Mouse (Mus musculus): ENCODE data around the gene Hif1an.

GRCm38 (mm10) chr19:44545321-44546041, 17.2 kb upstream of the Hif1an start, which contains the start of gene Sec31b:
- no peak for TF ChIP-seq MYOG (IDR thresholded peaks at IDR 0.05; ENCODE audit: control insufficient read depth, extremely low read depth, insufficient read length)
- no peak for TF ChIP-seq CTCF (IDR thresholded peaks at IDR 0.05; ENCODE audit: control insufficient read depth, insufficient read depth, insufficient read length)
- no peak for TF ChIP-seq MYOD1 (IDR thresholded peaks at IDR 0.05; ENCODE audit: control insufficient read depth, insufficient read length, low read depth)
- no peak for TF ChIP-seq MAX (IDR thresholded peaks at IDR 0.05)
- TF ChIP-seq USF1 (IDR thresholded peaks at IDR 0.05; ENCODE audit: low read depth) = no peak

Data from C2C12 (cell line).